Mouse (Mus musculus) embryonic fibroblast, embryonic 13.5 days (primary cell): ENCODE results near the gene Traip.
"Not testable (repeated sequence)": the region's sequence is repeated elsewhere in the genome, so short reads cannot be mapped to it uniquely, and the experiment has no call there.

ENCODE experiments used
- CTCF ChIP-seq: IDR thresholded peaks from 2 replicates; pipeline ENCODE4 v1.5.1; 2011; ENCODE audit warnings: mild to moderate bottlenecking, control low read depth, low read length, moderate library complexity, borderline replicate concordance; ENCODE audit not compliant: insufficient read depth
- POLR2A ChIP-seq: IDR thresholded peaks from 2 replicates; pipeline ENCODE4 v1.6.1; 2011; ENCODE audit warnings: low read depth, mild to moderate bottlenecking, control low read depth, low read length, moderate library complexity

DNA sequence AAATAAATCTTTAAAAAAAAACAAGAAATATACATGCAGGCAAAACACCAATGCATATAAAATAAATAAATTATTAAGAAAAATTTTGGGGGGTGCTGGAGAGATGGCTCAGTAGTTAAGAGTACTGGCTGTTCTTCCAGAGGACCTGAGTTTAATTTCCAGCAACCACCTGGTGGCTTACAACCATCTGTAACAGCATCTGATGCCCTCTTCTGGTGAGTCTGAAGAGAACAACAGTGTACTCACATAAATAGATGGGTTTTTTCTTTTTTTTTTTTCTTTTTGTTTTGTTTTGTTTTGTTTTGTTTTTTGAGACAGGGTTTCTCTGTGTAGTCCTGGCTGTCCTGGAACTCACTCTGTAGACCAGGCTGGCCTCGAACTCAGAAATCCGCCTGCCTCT is 63.6 kb downstream of the Traip start:
- not testable (repeated sequence) for TF ChIP-seq POLR2A, CTCF
